8 mouse cellular contexts compared by ENCODE assay signal in the genomic region with DNA sequence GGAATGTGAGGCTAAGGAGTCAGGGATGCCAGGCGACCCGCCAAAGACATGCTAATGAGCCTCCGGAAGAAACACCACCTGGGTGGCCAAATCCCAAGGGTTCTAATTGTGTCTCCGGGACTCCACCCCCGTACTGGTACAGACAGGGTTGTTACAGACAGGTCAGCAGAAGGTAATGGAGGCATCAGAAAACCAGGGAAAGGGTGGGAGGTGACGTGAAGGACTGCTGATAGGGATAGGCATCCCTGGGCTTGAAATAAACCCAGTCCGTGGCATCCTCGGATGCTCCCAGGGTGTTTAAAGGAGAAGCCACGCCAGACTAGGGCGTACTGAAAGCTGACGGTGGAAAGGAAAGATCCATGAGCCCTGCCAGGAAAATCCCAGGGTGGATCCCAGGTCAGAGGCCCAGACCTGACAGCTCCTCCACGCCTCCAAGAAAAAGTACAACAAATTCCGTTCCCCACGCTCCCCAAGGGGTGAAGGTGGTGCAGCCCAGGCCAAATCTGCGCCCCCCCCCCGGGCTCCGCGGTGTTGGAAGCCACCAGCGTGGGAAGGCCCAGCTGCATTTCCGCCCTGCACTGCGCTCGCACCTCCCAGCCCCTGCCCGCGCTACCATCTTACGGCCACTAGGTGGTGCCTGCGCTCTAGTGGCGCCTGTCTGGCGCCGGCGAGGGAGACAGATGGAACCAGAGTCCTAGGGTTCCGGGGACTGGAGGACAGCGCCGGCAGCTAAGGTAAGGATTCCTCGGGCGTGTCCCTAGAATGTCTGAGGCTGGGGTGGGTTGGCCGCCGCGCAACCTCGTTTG. TPM values are rescaled to one million over a fixed set of nuclear protein-coding genes. Genes with fewer than 3 reads are reported as not detected.
A peak's percentile ranks its signal among the peaks of the same experiment; 100 is the strongest.
DNase-seq lines count a peak whose midpoint lies in the region; ATAC-seq lines count a peak whose summit lies in the region.

Gene Chd9 (plus strand): TSS at position 172 of the 806 bp plus-strand sequence.

- DNase-seq in MN1 (ENCODE audit: low spot score) = peak; percentile 96
- DNase-seq in cerebellum, adult 9-10 months = peak; percentile 97
- peak; percentile 87 to 99 for DNase-seq in frontal cortex, adult 2 months (ENCODE audit: extremely low spot score in 1 of 2, low spot score in 1 of 2)
- DNase-seq in hindbrain, embryonic 11.5 days (ENCODE audit: low spot score) = peak; percentile 97
- peak; percentile 99 for DNase-seq in layer of hippocampus, postnatal 10 days (ENCODE audit: low spot score in 2 of 2)
- DNase-seq in lung, postnatal 10 days = peak; percentile 97
- peak; percentile 96 for DNase-seq in ovary, postnatal 36 days (ENCODE audit: low spot score)
- DNase-seq in thymus, postnatal 25 days = peak; percentile 99

- no peaks in the 10 kb centered on the region for H3K9me3 ChIP-seq in hindbrain, embryonic 11.5 days (ENCODE audit: control insufficient read depth, low read length)

- peak within 1 kb of the TSS; percentile 37; the same call in 1 of the 2 replicates for H3K27ac ChIP-seq in hindbrain, embryonic 11.5 days (ENCODE audit: low read depth, low read length)

- WGBS in hindbrain, embryonic 11.5 days = 1% methylated on average over 38 of the region's 39 CpGs

- H3K4me2 ChIP-seq in hindbrain, embryonic 11.5 days (replicated peaks; ENCODE audit: low read depth, low read length) = peak within 1 kb of the TSS; percentile 71

- 0 out of 2 replicates have a peak, but pooled peaks cover 3% of the 10 kb centered on the region for H3K4me1 ChIP-seq in hindbrain, embryonic 11.5 days (replicated peaks; ENCODE audit: control insufficient read depth, insufficient read depth, low read length)

- peak; percentile 90 for ATAC-seq in hindbrain, embryonic 11.5 days (ENCODE audit: low FRiP score)

- peak within 1 kb of the TSS; percentile 55 for H3K9ac ChIP-seq in hindbrain, embryonic 11.5 days (ENCODE audit: low read depth, low read length)

- H3K36me3 ChIP-seq in hindbrain, embryonic 11.5 days (ENCODE audit: control insufficient read depth, insufficient read depth, low read length) = no peaks in the 10 kb centered on the region

- no peaks in the 10 kb centered on the region for H3K27me3 ChIP-seq in hindbrain, embryonic 11.5 days (ENCODE audit: control insufficient read depth, insufficient read depth, low read length)

- H3K4me3 ChIP-seq in hindbrain, embryonic 11.5 days (ENCODE audit: low read depth, low read length) = peak within 1 kb of the TSS; percentile 39

RNA-seq across cellular contexts. Expression of gene Chd9, which starts in this region (rescaled TPM):
- 222 and 304 TPM in 2 replicates for polyA plus RNA-seq in frontal cortex, adult 2 months (2012; rRNA removed)
- 51.2 and 72.5 TPM in 2 replicates for polyA plus RNA-seq in hindbrain, embryonic 11.5 days (2014; fragmentation: Nextera tagmentation; extraction: Ambion mirVana)
- 100 to 1,000 TPM; 169 to 181 TPM for total RNA-seq in layer of hippocampus, postnatal 10 days (2021)

Comparison
In these comparisons a context has a peak if more than half of its experiments do, and no peak if none do; other contexts are left out.
1. Peak in every context shown above with its lines: DNase-seq, ATAC-seq, H3K4me3 ChIP-seq and H3K27ac ChIP-seq.